Mouse (Mus musculus): Measurements from ENCODE around the gene Gsg1l. TPM values are rescaled to one million over a fixed set of nuclear protein-coding genes. Genes with fewer than 3 reads are reported as not detected.

Gsg1l gene
- polyA plus RNA-seq, 1 experiment from 2014 or later = 6.4 TPM

DNA sequence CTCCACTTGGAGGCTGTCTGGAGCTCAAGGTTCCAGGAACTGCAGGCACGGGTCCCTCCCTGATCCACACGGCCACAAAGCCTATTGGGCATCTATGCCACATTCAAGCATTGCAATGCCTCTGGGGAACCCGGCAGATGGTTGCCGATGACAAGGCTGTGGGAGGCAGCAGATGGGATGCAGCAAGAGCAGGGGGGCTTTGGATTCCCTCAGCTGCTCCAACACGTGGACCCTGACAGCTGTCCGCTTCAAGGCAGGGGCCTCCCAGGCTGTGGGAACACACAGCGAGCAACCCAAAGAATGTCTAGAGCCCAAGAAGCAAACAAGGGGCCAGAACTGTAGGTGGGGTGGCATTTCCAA lies 73.4 kb downstream of the Gsg1l start:
- Histone ChIP-seq H3K4me1 (ENCODE audit: control insufficient read depth, insufficient read depth, low read length) (peaks cover 18% of the 10 kb centered on the region), H3K36me3 (ENCODE audit: control insufficient read depth, insufficient read depth, low read length) (no peaks in the 10 kb centered on the region), H3K4me2 (no peak overlapping the region), H3K9me3 (replicated peaks; ENCODE audit: control insufficient read depth, low read length) (no peaks in the 10 kb centered on the region), H3K27me3 (ENCODE audit: control insufficient read depth, insufficient read depth, low read length) (no peaks in the 10 kb centered on the region), H3K4me3 (ENCODE audit: low read depth, low read length) (no peak overlapping the region), H3K27ac (ENCODE audit: low read depth, low read length) (no peak overlapping the region), H3K9ac (ENCODE audit: low read depth, low read length) (no peak overlapping the region)
- no peak for ATAC-seq (replicated peaks; ENCODE audit: insufficient number of reproducible peaks, low FRiP score, low TSS enrichment)
- 76% methylated on average over 7 of the region's 7 CpGs for WGBS (ENCODE audit: insufficient replicate concordance)

GRCm38 (mm10) chr7:126008139-126008788 lies 73.9 kb downstream of the Gsg1l start:
- Histone ChIP-seq H3K9ac (ENCODE audit: low read depth, low read length) (no peak overlapping the region), H3K27ac (ENCODE audit: low read depth, low read length) (no peak overlapping the region), H3K4me2 (no peak overlapping the region), H3K9me3 (replicated peaks; ENCODE audit: control insufficient read depth, low read length) (no peaks in the 10 kb centered on the region), H3K4me1 (ENCODE audit: control insufficient read depth, insufficient read depth, low read length) (peaks cover 18% of the 10 kb centered on the region), H3K36me3 (ENCODE audit: control insufficient read depth, insufficient read depth, low read length) (no peaks in the 10 kb centered on the region), H3K27me3 (ENCODE audit: control insufficient read depth, insufficient read depth, low read length) (no peaks in the 10 kb centered on the region), H3K4me3 (ENCODE audit: low read depth, low read length) (no peak overlapping the region)
- no peak for ATAC-seq (replicated peaks; ENCODE audit: insufficient number of reproducible peaks, low FRiP score, low TSS enrichment)
- 76% methylated on average over 4 of the region's 4 CpGs for WGBS (ENCODE audit: insufficient replicate concordance)

GRCm38 (mm10) chr7:126007132-126007910 lies 74.9 kb downstream of the Gsg1l start:
- no peak overlapping the region for H3K9ac ChIP-seq (ENCODE audit: low read depth, low read length)
- H3K27ac ChIP-seq (ENCODE audit: low read depth, low read length) = no peak overlapping the region
- no peak overlapping the region for H3K4me3 ChIP-seq (ENCODE audit: low read depth, low read length)
- WGBS (ENCODE audit: insufficient replicate concordance) = 66% methylated on average over 10 of the region's 10 CpGs
- H3K36me3 ChIP-seq (ENCODE audit: control insufficient read depth, insufficient read depth, low read length) = no peaks in the 10 kb centered on the region
- H3K4me1 ChIP-seq (ENCODE audit: control insufficient read depth, insufficient read depth, low read length) = peaks cover 17% of the 10 kb centered on the region
- H3K27me3 ChIP-seq (ENCODE audit: control insufficient read depth, insufficient read depth, low read length) = no peaks in the 10 kb centered on the region
- H3K9me3 ChIP-seq (replicated peaks; ENCODE audit: control insufficient read depth, low read length) = no peaks in the 10 kb centered on the region
- ATAC-seq (replicated peaks; ENCODE audit: insufficient number of reproducible peaks, low FRiP score, low TSS enrichment) = no peak
- no peak overlapping the region for H3K4me2 ChIP-seq

DNA sequence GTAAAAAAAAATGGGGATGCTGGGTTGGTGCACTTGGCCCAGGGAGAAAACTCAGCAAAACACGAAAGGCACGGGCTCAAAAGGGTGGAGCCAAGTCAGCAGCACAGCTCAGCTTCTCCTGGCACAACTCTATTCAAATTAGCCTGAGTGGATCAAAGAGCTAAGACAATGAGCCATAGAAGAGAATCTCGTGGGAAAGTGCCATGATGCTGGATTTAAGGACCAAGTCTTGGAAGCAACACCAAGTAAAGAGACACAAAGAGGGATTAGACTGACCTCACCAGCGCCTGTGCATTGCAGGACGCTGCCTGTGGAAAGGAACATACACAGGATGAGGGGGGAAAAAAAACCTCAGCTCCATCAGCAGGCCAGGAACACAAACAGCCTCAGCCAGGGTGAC lies 76.9 kb downstream of the Gsg1l start:
- ATAC-seq (replicated peaks; ENCODE audit: insufficient number of reproducible peaks, low FRiP score, low TSS enrichment) = no peak
- Histone ChIP-seq H3K9me3 (replicated peaks; ENCODE audit: control insufficient read depth, low read length) (no peaks in the 10 kb centered on the region), H3K36me3 (ENCODE audit: control insufficient read depth, insufficient read depth, low read length) (no peaks in the 10 kb centered on the region), H3K4me2 (no peak overlapping the region), H3K27ac (ENCODE audit: low read depth, low read length) (no peak overlapping the region), H3K4me3 (ENCODE audit: low read depth, low read length) (no peak overlapping the region), H3K4me1 (ENCODE audit: control insufficient read depth, insufficient read depth, low read length) (peaks cover 12% of the 10 kb centered on the region; the same call in 1 of the 2 replicates), H3K27me3 (ENCODE audit: control insufficient read depth, insufficient read depth, low read length) (no peaks in the 10 kb centered on the region), H3K9ac (ENCODE audit: low read depth, low read length) (no peak overlapping the region)
- 72% methylated on average over 5 of the region's 5 CpGs for WGBS (ENCODE audit: insufficient replicate concordance)

- H3K27ac ChIP-seq (ENCODE audit: low read depth, low read length) = no peak overlapping the region
- H3K9ac ChIP-seq (ENCODE audit: low read depth, low read length) = no peak overlapping the region
- no peaks in the 10 kb centered on the region for H3K9me3 ChIP-seq (replicated peaks; ENCODE audit: control insufficient read depth, low read length)
- H3K4me3 ChIP-seq (ENCODE audit: low read depth, low read length) = no peak overlapping the region
- no peak for ATAC-seq (replicated peaks; ENCODE audit: insufficient number of reproducible peaks, low FRiP score, low TSS enrichment)
- H3K36me3 ChIP-seq (ENCODE audit: control insufficient read depth, insufficient read depth, low read length) = no peaks in the 10 kb centered on the region
- 0 out of 2 replicates have a peak, but pooled peaks cover 8% of the 10 kb centered on the region for H3K4me1 ChIP-seq (ENCODE audit: control insufficient read depth, insufficient read depth, low read length)
- 58% methylated on average over 5 of the region's 5 CpGs for WGBS (ENCODE audit: insufficient replicate concordance)
- no peak overlapping the region for H3K4me2 ChIP-seq
- H3K27me3 ChIP-seq (ENCODE audit: control insufficient read depth, insufficient read depth, low read length) = no peaks in the 10 kb centered on the region
Measured at GRCm38 (mm10) chr7:126001683-126002082, 80.5 kb downstream of the Gsg1l start.

- WGBS (ENCODE audit: insufficient replicate concordance) = 85% methylated on average over 3 of the region's 3 CpGs
- Histone ChIP-seq H3K9me3 (replicated peaks; ENCODE audit: control insufficient read depth, low read length) (no peaks in the 10 kb centered on the region), H3K27ac (ENCODE audit: low read depth, low read length) (no peak overlapping the region), H3K4me3 (ENCODE audit: low read depth, low read length) (no peak overlapping the region), H3K27me3 (ENCODE audit: control insufficient read depth, insufficient read depth, low read length) (no peaks in the 10 kb centered on the region), H3K4me2 (no peak overlapping the region), H3K9ac (ENCODE audit: low read depth, low read length) (no peak overlapping the region), H3K4me1 (ENCODE audit: control insufficient read depth, insufficient read depth, low read length) (0 out of 2 replicates have a peak, but pooled peaks cover 8% of the 10 kb centered on the region), H3K36me3 (ENCODE audit: control insufficient read depth, insufficient read depth, low read length) (no peaks in the 10 kb centered on the region)
- ATAC-seq (replicated peaks; ENCODE audit: insufficient number of reproducible peaks, low FRiP score, low TSS enrichment) = no peak
Measured at GRCm38 (mm10) chr7:125999921-126000320, 82.3 kb downstream of the Gsg1l start.

DNA sequence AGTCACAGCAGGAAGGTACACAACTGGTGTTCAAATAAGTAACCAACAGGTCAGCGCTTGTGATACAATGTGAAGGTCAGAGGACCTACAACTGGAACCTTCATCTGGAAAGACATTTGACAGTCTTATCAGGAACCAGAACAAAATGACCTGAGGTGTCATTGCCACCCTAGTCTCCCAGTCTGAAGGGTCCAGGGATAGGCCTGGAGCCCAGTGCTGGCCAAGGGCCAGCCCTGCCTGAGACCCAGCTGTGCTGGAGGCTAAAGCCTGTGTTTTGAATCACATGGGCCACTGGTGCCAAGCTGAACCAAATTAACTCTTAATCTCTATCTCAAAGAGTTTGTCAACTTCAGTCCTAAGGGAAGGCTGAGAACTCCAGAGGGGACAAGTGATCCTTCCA lies 86.1 kb downstream of the Gsg1l start:
- no peaks in the 10 kb centered on the region for H3K36me3 ChIP-seq (ENCODE audit: control insufficient read depth, insufficient read depth, low read length)
- H3K27ac ChIP-seq (ENCODE audit: low read depth, low read length) = no peak overlapping the region
- no peak overlapping the region for H3K4me2 ChIP-seq
- H3K4me1 ChIP-seq (ENCODE audit: control insufficient read depth, insufficient read depth, low read length) = no peaks in the 10 kb centered on the region
- no peaks in the 10 kb centered on the region for H3K27me3 ChIP-seq (ENCODE audit: control insufficient read depth, insufficient read depth, low read length)
- no peak overlapping the region for H3K4me3 ChIP-seq (ENCODE audit: low read depth, low read length)
- no peak for ATAC-seq (replicated peaks; ENCODE audit: insufficient number of reproducible peaks, low FRiP score, low TSS enrichment)
- WGBS (ENCODE audit: insufficient replicate concordance) = 87% methylated on average over 1 of the region's 1 CpGs
- H3K9ac ChIP-seq (ENCODE audit: low read depth, low read length) = no peak overlapping the region
- no peaks in the 10 kb centered on the region for H3K9me3 ChIP-seq (replicated peaks; ENCODE audit: control insufficient read depth, low read length)

DNA sequence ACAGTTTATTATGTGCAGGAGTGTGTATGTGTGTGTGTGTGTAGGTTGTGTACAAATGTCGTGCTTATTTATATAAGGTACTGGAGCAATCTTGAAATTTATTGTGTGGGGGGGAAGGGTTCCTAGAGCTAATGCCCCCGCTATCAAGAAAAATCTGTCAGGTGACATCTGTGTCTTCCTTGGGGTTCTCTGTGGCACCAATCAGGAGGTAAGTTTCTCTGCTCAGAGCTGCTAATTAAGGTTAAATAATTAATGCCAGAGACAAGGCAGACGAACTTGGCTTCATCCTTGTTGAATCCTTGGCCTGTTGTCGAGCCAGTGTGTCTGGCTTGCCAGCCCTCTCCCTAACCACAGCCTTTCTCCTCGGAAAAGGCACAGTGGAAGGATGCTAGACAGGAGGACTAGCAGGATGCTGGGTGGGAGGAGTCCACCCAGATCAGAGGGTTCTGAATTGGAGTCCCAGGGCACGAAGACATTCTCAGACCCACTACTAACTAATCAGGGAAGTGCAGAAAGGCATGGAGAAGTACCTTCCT lies 89.8 kb downstream of the Gsg1l start:
- no peak overlapping the region for H3K9ac ChIP-seq (ENCODE audit: low read depth, low read length)
- H3K27ac ChIP-seq (ENCODE audit: low read depth, low read length) = no peak overlapping the region
- 67% methylated on average over 6 of the region's 6 CpGs for WGBS (ENCODE audit: insufficient replicate concordance)

More for the DNA sequence above, 89.8 kb downstream of the Gsg1l start:
- Histone ChIP-seq H3K36me3 (ENCODE audit: control insufficient read depth, insufficient read depth, low read length) (no peaks in the 10 kb centered on the region), H3K4me2 (no peak overlapping the region), H3K27me3 (ENCODE audit: control insufficient read depth, insufficient read depth, low read length) (no peaks in the 10 kb centered on the region), H3K4me3 (ENCODE audit: low read depth, low read length) (no peak overlapping the region), H3K4me1 (ENCODE audit: control insufficient read depth, insufficient read depth, low read length) (peaks cover 7% of the 10 kb centered on the region), H3K9me3 (replicated peaks; ENCODE audit: control insufficient read depth, low read length) (no peaks in the 10 kb centered on the region)
- ATAC-seq (replicated peaks; ENCODE audit: insufficient number of reproducible peaks, low FRiP score, low TSS enrichment) = no peak

All from heart, embryonic 11.5 days (tissue).